Mouse (Mus musculus) liver, adult (tissue): ENCODE measurements around the gene Lypla2.
A peak's percentile ranks its signal among the peaks of the same experiment; 100 is the strongest.

Source experiments
- GATA4 ChIP-seq: IDR thresholded peaks from 2 replicates; pipeline ENCODE4 v1.6.1; 2014; ENCODE audit warnings: mild to moderate bottlenecking, low read length; ENCODE audit not compliant: insufficient replicate concordance

Gene Lypla2

DNA sequence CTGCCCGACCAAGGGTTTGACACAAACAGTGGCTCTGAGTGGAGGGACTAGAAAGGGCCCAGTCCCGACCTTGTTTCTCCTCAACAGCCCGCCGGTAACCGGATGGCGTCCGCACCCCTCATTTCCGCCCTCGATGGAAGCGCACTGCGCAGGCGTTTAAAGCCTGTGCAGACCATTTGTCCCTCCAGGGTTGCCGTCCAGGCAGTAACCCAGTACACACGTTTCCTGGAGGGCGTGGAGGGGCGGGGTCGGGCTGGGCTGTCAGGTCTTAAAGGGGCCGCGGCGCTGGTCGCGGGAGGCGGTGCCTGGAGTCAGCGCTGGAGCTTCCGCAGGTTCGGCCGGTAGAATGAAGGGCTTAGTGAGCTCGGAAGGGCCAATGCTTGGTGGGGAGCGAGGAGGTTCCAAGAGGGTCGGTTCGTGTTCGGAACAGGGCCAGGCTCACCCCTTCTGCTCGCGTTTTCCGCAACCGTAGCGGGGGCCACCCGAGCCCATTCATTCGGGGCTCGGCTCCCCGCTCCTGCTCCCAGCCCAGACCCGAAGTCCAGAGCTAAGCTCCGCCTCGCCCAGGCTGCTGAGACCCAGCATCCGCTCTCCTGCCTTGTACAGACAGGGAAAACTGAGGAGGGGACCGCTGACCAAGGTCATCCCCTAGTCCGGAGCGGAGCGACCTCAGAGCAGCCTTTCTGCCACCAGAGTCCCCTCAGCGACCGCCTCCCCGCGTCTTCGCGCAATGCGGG, 8.8 kb downstream of the Lypla2 start, which contains the start of gene Gale:
Gene Gale, plus strand, starts transcription at position 271 of the 737 bp plus-strand sequence.
- peak; percentile 43; the same call in 1 of the 2 replicates for TF ChIP-seq GATA4

- no peak for TF ChIP-seq GATA4
Measured at GRCm38 (mm10) chr4:135962946-135963345, 9.5 kb downstream of the Lypla2 start.

- no peak for TF ChIP-seq GATA4
Measured at GRCm38 (mm10) chr4:135962198-135962597, 10.2 kb downstream of the Lypla2 start.

DNA sequence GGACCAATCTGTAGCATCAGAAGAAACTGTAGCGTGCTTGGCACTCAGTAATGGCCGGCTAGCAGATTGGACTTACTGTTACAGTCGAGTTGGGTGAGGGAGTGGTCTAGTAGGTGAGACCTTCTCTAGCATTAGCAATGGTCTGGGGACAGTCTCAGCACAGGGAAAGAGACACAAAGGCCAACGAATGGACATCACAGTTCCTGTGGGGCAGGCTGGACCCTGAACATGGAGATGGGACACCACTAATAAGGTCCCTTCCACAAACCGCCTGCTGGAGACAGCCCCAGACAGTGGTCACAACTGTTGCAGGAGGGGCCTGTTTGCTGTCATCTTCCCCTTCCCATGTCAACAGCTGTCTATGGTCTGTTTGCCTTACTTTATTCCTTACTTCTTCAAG, 10.7 kb downstream of the Lypla2 start:
- TF ChIP-seq GATA4: no peak

GRCm38 (mm10) chr4:135960717-135961116, 11.7 kb downstream of the Lypla2 start:
- TF ChIP-seq GATA4: no peak

- no peak for TF ChIP-seq GATA4
Measured at GRCm38 (mm10) chr4:135958354-135958753, 14.1 kb downstream of the Lypla2 start.

GRCm38 (mm10) chr4:135955886-135956285, 16.5 kb downstream of the Lypla2 start:
- no peak for TF ChIP-seq GATA4

DNA sequence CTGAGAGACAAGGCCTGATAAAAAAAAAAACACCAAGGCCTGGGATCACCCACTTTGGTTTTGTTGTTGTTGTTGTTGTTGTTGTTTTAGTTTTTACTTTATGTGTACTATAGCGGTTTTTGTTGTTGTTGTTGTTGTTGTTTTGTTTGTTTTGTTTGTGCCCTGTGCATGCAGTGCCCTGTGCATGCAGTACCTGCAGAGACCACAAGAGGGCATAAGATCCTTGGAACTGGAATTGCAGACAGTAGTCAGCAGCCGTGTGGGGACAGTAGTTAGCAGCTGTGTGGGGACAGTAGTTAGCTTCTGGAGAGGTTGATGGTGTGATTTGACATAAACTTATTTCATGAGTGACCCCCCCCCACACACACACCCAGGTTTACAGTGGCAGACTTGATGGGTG, 18.2 kb downstream of the Lypla2 start:
- no peak for TF ChIP-seq GATA4

DNA sequence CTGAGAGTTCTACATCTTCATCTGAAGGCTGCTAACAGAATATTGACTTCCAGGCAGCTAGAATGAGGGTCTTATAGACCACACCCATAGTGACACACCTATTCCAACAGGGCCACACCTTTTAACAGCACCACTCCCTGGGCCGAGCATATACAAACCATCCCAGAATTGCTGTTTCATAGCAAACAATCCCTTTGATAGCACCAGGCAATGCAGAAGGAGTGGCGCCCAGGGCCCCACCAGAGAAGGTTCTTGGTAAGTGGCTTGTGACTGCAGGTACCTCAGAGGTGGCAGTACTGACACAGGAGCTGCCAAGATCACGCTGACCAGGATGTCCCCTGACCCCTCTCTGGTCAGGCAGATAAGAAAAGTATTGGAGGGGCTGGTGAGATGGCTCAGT, 19.2 kb downstream of the Lypla2 start:
- no peak for TF ChIP-seq GATA4

DNA sequence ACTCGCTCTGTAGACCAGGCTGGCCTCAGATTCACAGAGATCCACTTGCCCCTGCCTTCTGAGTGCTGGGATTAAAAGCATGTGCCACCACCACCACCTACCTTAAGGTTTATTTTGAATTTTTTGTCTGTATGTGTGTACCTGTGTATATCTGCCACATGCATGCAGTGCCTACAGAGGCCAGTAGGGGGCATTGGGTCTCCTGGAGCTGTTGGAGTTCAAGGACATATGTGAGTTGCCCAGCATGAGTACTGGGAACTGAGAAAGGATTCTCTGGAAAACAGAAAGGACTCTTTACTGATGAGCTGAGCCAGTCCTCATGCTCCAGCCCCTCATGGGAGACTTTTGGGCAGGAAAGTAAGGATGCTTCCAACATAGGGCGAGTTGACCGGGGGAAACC, 20.9 kb downstream of the Lypla2 start:
- no peak for TF ChIP-seq GATA4

DNA sequence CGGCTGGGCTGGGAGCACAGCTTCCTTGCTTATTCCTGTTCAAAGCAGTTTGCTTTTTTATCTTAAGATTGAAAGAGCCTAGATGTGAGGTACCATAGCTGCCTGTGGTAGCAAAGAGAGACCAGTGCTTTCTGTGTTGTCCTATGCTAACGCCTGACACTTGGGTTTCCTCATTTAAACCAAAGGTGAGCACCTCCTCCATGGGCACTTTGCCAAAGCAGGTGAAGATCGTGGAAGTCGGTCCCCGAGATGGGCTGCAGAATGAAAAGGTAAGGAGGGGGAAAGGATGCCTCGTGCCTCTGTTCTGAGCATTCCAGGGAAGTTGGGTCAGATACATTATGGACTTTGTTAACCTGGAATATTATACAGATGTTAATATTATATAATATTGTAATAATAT, 22.1 kb downstream of the Lypla2 start:
- TF ChIP-seq GATA4: no peak

DNA sequence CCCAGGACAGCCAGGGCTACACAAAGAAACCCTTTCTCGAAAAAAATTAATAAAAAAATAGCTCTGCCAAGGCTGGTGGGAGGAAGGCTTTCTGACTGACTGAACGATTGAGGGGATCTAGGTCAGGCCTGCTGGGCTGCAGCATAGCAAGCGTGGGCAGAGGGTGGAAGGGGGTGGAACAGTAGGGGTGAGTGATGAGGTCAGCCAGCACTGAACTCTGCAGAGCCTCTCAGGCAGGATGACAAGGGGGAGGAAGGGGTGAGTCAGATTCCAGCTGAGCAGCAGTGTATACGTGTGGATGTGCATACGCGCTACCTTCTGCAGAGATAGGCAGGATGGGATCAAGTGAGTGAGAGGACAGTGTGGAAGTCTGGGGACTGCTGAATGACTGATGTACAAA, 22.5 kb downstream of the Lypla2 start:
- no peak for TF ChIP-seq GATA4

GRCm38 (mm10) chr4:135949475-135949874, 23.0 kb downstream of the Lypla2 start:
- no peak for TF ChIP-seq GATA4

DNA sequence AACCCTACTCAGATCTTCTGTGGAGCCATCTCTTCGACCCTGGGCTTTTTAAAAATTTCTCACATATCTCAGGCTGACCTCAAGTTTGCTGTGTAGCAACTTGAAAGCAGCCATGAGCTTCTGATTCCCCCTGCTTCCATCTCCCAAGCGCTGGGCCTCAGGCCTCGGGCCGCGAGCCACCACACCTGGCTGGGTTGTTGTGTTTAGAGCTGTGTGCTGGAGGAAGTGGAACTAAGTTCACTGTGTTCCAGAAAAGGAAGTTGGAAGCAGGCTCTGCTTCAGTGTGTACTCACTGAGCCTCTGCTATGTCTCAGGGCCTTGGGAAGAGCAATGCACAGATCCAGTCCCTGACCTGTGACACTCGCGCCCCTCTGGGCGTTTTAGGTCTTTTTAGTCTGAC, 24.3 kb downstream of the Lypla2 start:
- TF ChIP-seq GATA4: no peak

DNA sequence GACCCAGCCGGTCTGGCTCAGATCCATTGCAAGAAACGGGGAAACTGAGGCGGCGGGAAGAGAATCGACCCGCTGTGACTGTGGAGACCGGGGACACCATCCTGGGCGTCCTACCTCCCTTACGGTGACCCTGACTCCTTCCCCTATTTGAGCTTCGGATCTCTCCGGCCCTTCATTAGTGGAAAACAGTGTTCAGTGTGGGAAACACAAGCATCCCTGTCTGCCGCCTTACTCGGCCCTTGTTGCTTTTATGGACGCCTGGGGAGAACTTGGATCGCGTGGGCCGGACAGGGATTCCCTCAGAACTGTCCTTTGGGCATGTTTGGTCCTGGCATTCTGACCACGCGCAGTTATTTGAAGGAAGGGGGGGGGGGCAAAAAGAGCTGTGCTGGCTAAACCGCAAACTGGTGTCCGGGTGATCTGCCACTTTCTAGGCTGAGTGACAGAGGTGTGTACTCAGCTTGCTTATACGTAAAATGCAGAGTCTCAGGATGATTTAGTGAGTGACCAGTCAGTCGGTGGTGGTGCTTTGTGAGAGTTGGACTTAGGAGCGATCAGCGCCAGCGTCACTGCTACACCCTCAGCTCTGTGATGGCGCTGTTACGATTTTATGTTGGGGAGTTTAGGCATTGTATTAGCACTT, 25.6 kb downstream of the Lypla2 start:
- TF ChIP-seq GATA4: no peak

DNA sequence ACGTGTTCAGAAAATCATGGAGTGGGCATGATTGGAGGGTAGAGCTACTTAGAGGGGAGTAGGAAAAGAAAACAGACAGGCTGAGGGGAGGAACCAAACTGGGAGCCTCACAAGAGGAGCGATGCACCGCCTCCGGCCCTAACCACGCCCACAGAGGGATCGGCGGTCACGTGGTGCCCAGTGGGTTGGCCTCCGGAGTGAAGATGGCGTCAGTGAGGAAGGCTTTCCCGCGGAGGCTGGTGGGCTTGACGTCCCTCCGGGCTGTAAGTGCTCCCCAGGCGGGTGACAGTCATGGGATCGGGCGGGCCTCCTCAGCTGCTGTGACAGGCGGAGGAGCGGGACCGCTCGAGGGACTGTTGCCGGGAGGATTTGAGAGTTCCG, 26.2 kb downstream of the Lypla2 start, which contains the start of gene Hmgcl:
Gene Hmgcl, plus strand, starts transcription at position 171 of the 381 bp plus-strand sequence.
- no peak for TF ChIP-seq GATA4
